Mouse (Mus musculus) myocyte (in vitro differentiated cells): ENCODE data around the gene Coro2b.

ENCODE experiments used
- CEBPB ChIP-seq: IDR thresholded peaks from 2 replicates; pipeline ENCODE4 v1.6.1; 2011; ENCODE audit warnings: mild to moderate bottlenecking, moderate library complexity; ENCODE audit not compliant: poor library complexity, insufficient read depth, severe bottlenecking
- MAX ChIP-seq: IDR thresholded peaks from one replicate; pipeline ENCODE4 v1.6.1; 2011; ENCODE audit warnings: low read depth, mild to moderate bottlenecking, control low read depth
- MYOD1 ChIP-seq, 3 experiments: IDR thresholded peaks; one replicate each; pipeline ENCODE4 v1.6.1; 2011; ENCODE audit warnings: control low read depth in 2 of 3, low read depth in 2 of 3, mild to moderate bottlenecking in 2 of 3, moderate library complexity in 1 of 3; ENCODE audit not compliant: insufficient read length in 2 of 3, control insufficient read depth in 1 of 3
- MYOG ChIP-seq, 3 experiments: IDR thresholded peaks; one replicate each; pipeline ENCODE4 v1.6.1; 2011; ENCODE audit warnings: control low read depth in 2 of 3, low read depth in 2 of 3, mild to moderate bottlenecking in 2 of 3; ENCODE audit not compliant: insufficient read length in 2 of 3, control insufficient read depth in 1 of 3, insufficient read depth in 1 of 3
- POLR2A ChIP-seq: IDR thresholded peaks from one replicate; pipeline ENCODE4 v1.6.1; 2011; ENCODE audit warnings: low read depth, mild to moderate bottlenecking, control low read depth, moderate library complexity; ENCODE audit not compliant: insufficient read length
- POLR2AphosphoS2 ChIP-seq: IDR thresholded peaks from one replicate; pipeline ENCODE4 v1.6.1; 2011; ENCODE audit warnings: low read depth, control low read depth; ENCODE audit not compliant: insufficient read length
- REST ChIP-seq: IDR thresholded peaks from one replicate; pipeline ENCODE4 v1.6.1; 2011; ENCODE audit warnings: mild to moderate bottlenecking, control low read depth, moderate library complexity; ENCODE audit not compliant: insufficient read depth, insufficient read length
- SRF ChIP-seq: IDR thresholded peaks from one replicate; pipeline ENCODE4 v1.6.1; 2011; ENCODE audit warnings: low read depth; ENCODE audit not compliant: control insufficient read depth, insufficient read length
- TCF12 ChIP-seq: IDR thresholded peaks from one replicate; pipeline ENCODE4 v1.6.1; 2011; ENCODE audit warnings: mild to moderate bottlenecking, control low read depth; ENCODE audit not compliant: poor library complexity, insufficient read depth, severe bottlenecking
- TCF3 ChIP-seq: IDR thresholded peaks from one replicate; pipeline ENCODE4 v1.6.1; 2011; ENCODE audit warnings: low read depth, control low read depth; ENCODE audit not compliant: insufficient read length
- USF1 ChIP-seq: IDR thresholded peaks from one replicate; pipeline ENCODE4 v1.6.1; 2011; ENCODE audit warnings: low read depth, mild to moderate bottlenecking, control low read depth, moderate library complexity

- TF ChIP-seq MYOG (IDR thresholded peaks at IDR 0.05; ENCODE audit: control insufficient read depth in 1 of 3, insufficient read depth in 1 of 3, insufficient read length in 2 of 3, low read depth in 2 of 3) (no peak), SRF (no peak), POLR2A (no peak), USF1 (no peak), MAX (no peak), CEBPB (no peak), POLR2AphosphoS2 (no peak), MYOD1 (IDR thresholded peaks at IDR 0.05; ENCODE audit: control insufficient read depth in 1 of 3, insufficient read length in 2 of 3, low read depth in 2 of 3) (no peak), TCF3 (no peak), REST (no peak), TCF12 (no peak)
Observed at GRCm38 (mm10) chr9:62466742-62467412, 70.0 kb downstream of the Coro2b start.
